Mouse (Mus musculus) urinary bladder, postnatal 25 days (tissue): ENCODE data around the gene Ckap5.

ENCODE experiments used
- DNase-seq: peaks from one replicate; pipeline ENCODE4 v3.0.0; 2022; ENCODE audit warnings: low spot score

Gene Ckap5

DNA sequence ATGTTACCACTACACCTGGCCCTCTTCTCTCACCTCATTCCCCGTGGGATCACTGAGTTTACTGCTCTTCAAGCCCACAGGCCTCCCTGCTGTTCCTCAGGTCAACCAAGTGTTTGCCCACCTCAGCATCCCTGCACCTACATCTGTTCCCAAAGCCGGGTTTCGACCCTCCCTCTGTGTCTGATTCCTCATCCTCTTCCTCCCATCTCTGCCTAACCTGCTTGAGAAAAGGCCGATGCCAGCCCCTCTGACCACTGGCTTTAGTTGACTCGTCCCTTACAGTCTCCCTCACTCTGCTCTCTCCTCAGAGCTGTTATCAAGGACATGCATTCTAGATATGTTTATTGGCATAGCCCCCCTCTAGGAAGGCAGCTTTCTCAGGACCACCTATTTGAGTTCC is 100.9 kb downstream of the Ckap5 start:
- DNase-seq, result no peak

DNA sequence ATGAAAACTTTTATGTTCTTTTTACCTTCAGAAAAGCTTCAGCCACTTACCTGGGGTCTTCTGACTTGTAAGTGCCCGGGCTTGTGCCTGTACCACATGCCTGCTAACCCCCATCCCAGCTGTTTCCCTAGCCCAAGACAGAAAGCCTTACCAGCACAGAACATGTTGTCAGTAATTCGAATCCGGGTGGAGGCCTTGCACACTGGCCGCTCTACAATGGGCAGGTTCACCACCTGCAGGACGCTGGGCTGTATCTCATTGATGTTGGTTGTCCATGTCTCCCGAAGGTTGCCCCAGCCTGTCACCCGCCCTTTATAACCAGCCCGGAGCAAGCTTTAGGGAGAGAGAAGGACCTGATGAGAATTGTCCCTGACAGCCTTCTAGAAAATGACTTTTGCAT is 101.6 kb downstream of the Ckap5 start:
- no peak for DNase-seq

DNA sequence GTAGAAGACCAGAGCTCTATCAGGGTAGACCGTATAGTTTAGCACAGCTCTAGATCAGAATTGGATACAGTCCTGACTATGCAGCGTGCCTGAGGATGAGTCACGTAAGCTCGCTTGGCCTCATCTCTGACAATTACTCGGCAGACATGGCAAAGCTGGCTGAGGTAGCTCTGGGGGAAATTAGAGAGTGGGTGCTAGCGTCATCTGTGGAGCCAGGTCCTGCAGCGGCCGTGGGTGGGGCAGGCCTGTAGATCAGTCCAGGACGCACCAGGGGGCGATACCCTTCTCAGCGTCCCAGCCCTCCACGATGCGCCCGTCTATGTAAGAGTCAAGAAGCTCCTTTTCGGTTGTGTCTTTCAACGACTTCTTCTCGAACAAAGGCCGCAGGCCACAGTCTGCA is 103.1 kb downstream of the Ckap5 start:
- no peak for DNase-seq

DNA sequence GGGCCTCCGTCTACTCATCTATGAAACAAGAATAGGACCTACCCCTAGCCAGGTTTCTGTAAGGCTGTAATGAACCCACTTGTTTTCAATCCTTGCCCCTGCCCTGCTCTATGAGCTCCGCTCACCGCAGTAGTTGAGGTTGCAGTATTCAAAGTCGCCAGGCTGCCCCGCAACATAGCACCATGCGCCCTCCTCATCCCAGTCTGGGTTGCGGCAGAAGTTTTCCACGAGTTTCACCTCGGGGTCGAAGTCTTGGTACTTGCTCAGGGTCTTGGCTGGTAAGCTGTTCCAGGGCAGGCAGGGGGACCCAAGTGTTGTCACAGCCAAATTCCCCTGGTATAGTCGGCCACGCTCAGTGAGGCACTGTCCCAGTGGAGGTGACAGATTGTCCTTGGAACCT is 103.8 kb downstream of the Ckap5 start:
- no peak for DNase-seq

GRCm38 (mm10) chr2:91631826-91632225 is 105.3 kb downstream of the Ckap5 start:
- DNase-seq, result no peak

DNA sequence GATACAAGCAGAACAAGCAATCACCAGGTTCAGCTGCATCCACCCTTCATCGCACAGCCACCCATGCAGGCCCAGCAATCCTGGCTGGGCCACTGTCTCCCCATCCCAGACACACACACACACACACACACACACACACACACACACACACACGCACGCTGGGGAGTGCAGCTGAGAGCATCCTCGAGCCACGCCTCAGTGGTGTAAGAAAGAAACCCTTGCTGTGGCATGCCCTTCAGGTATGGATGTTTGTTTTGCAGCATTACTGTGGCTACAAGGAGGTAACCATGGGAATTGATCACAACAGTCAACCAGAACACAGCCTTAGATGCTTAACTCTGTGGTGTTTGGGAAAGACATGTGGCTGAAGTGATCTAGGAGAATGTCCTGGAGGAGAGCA is 105.8 kb downstream of the Ckap5 start:
- DNase-seq, result no peak

GRCm38 (mm10) chr2:91633334-91633977 is 106.9 kb downstream of the Ckap5 start:
- no peak for DNase-seq

GRCm38 (mm10) chr2:91634841-91635240 is 108.3 kb downstream of the Ckap5 start:
- no peak for DNase-seq

DNA sequence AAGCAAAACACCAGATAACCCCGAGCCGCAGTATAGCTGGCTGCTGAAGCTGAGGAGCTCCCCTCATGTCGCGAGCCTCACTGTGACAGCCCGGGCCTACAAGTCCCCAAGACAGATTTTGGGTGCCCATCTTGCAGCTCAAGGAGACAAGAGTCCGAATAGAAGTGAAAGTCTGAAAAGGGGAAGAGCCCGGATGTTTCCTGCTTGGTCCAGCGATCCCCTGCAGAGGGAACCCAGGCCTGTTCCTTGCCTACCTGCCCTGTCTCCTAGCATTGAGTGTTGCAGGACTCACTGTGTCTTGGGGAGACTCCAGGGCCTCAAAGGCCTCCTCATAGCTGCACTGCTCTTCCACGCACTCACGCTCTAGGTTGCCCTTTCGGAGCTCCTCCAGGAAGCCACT is 108.9 kb downstream of the Ckap5 start:
- DNase-seq, result no peak

DNA sequence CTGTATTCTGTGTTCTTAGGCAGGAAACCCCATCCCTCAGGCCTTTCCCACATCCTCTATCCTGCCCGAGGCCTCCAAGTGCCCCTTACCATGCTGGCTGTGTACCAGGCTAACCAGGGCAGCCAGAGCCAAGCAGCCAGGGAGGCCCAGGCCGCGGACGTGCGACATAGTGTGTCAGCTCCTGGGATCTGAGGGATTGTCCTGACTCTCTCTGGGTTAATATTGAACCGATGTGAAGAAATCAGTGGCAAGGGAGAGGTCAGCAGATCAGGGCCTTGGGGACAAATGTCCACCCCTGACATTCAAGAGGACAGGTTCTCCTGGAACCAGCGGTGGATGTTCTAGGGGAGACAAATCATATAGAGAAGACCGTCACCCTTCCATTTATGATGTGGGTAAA is 109.7 kb downstream of the Ckap5 start, which contains the start of gene F2:
TSS of gene F2 (minus strand) at position 186 of the 400 bp plus-strand sequence.
- no peak for DNase-seq

DNA sequence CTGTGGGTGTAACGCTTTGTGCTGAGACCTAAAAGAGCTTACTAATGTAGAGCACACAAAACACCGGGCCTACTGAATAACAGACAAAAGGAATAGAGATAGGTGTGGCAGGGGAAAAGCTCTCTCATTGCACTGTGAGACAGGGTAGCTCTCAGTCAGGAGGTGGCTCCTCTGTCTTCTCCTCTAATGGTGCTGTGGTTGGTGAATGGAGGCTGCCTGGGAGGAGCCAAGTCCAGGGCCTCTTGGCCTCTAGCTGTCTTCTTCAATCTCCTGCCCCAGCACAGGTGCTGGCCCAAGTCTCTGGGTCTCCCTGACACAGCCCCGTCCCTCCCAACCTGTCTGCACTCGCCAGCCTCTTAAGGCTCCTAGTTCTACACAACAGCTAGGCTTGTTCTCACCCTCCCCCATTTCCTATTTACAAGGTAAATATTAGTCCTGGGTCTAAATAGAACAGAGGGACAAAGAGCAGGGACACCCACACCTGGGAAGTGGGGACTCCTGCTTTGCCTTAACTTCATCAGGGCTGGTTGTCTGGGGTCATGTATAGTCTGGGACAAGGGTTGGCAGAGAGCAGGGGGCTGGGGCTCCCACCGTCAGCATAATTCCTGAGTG is 110.3 kb downstream of the Ckap5 start:
- no peak for DNase-seq

GRCm38 (mm10) chr2:91638931-91639330 is 112.4 kb downstream of the Ckap5 start:
- no peak for DNase-seq

GRCm38 (mm10) chr2:91642825-91643415 is 116.4 kb downstream of the Ckap5 start:
- DNase-seq, result no peak

DNA sequence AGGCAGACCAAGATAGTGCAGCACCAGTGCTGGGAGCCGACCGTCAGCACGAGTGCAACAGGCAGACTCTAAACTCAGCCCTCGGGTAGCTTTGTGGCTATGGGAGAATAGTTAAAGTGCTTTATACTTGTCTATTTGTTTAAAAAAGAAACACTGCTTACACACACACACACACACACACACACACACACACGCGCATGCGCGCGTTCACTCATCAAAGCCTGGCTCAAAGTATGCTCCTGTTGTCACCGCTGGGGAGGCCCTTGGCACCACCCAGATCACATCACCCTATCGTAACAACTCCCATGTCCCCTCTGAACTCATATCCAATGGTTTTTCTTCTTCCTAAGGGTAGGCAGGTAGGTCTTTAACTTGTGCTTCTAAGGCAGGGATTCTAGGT is 117.5 kb downstream of the Ckap5 start:
- no peak for DNase-seq

GRCm38 (mm10) chr2:91645354-91645753 is 118.8 kb downstream of the Ckap5 start:
- DNase-seq, result no peak

- no peak for DNase-seq
These were observed 119.2 kb downstream of the Ckap5 start for GRCm38 (mm10) chr2:91645811-91646210.

DNA sequence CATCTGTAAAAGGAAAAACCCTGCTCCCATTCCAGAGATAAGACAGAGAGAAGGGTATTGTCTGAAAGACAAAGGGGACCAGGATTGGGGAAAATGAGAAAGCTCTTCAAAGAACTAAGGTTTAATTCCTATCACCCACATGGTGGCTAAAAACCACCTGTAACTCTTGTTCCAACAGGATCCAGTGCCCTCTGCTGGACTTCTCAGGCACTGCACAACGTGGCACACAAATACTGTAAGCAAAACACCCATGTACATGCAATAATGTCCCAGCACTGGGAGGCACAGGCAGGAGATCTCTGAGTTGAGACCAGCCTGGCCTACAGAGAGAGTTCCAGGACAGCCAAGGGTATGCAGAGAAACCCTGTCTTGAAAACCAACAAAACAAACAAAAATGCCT is 120.2 kb downstream of the Ckap5 start:
- DNase-seq, result no peak

DNA sequence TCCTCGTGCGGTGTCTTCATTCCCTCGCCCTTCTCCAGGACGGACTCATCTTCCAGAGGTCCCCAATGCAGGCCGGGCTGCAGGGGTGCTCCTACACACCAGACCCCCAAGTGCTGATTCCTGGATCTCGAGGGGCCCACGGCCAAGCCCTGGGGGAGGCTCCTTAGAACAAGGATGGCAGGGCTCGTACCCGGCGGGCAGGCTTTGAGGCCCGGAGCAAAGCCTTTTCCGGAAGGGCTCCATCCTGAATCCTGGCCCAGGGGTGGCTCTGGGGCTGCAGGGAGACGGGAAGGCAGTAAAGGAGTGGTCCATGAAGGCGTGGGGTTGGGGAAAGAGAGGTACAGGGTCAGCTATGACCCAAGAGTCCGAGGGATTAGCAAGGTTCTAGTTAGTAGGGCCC is 122.6 kb downstream of the Ckap5 start:
- no peak for DNase-seq

GRCm38 (mm10) chr2:91649553-91650359 is 123.2 kb downstream of the Ckap5 start, which contains the start of the genes Zfp408 and Arhgap1:
TSS of gene Zfp408 (minus strand) at chr2:91649791.
TSS of gene Arhgap1 (plus strand) at chr2:91649860.
- DNase-seq, result peak; percentile 93

DNA sequence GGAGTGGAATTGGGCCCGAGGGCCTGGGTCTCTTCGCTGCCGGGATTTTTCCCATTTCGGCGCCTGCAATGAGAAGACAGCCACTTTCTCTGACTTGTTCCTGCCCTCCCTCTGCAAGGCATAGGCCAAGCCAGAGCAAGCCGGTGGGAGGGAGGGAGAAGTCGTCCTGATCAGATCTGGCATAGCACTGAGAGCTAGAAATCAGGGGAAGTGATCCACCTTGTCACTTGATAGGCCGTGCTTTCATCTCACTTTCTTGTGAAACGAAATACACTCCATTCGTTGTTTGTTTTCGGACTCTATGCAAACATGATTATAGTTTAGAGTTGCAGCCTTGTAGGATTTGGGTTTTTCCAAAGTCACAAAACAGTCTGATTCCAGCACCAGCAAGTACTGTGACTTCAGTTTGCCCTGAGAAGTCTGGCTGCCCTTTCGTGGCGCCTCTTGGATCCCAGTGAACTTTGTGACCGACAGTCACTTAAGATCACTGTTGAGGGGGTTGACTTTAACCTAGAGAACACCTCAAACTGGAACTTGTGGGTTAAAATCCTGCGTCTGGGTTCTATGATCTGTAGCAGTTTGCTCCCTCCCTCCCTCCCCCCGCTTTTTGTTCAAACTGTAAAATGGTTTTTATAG is 123.9 kb downstream of the Ckap5 start:
- DNase-seq, result no peak

DNA sequence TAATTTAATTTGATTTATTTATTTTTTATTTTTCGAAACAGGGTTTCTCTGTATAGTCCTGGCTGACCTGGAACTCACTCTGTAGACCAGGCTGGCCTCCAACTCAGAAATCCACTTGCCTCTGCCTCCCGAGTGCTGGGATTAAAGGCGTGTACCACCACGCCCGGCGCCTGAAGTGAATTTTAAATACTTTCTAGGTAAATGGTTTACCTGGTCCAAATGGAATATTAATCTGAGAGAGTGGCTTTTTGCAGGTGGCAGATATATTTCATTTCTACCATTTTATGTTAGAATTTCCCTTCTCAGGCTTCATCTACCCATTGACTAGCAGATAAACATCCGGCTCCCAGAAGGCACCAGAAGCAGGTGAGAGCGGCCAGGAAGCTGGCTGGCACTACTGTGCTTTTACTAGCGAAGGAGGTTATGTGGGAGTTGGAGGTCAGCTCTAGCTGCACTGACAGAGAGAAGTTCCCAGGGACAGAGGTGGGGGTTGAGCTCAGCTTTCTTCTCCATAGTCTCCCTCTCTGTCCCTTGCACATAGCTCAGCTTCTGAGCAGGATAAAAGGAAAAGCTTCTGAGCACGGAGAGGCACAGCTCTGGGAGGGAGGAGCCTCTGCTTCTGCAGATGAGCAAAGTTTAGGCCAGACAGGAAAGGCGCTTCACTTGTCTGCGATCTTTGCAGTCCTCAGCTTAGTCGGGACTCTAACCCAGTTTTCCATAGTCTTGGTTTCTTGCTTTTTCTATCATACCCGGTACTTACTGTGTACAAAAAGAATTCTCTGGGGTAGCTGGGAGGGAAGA is 125.1 kb downstream of the Ckap5 start:
- no peak for DNase-seq
